Mouse (Mus musculus): ENCODE data around the gene Ccdc124. TPM values are rescaled to one million over a fixed set of nuclear protein-coding genes. Genes with fewer than 3 reads are reported as not detected.
A peak's percentile ranks its signal among the peaks of the same experiment; 100 is the strongest.

Gene Ccdc124
- polyA plus RNA-seq (2016; fragmentation: Nextera tagmentation; extraction: Ambion mirVana), result 81.8 and 87.0 TPM in 2 replicates

DNA sequence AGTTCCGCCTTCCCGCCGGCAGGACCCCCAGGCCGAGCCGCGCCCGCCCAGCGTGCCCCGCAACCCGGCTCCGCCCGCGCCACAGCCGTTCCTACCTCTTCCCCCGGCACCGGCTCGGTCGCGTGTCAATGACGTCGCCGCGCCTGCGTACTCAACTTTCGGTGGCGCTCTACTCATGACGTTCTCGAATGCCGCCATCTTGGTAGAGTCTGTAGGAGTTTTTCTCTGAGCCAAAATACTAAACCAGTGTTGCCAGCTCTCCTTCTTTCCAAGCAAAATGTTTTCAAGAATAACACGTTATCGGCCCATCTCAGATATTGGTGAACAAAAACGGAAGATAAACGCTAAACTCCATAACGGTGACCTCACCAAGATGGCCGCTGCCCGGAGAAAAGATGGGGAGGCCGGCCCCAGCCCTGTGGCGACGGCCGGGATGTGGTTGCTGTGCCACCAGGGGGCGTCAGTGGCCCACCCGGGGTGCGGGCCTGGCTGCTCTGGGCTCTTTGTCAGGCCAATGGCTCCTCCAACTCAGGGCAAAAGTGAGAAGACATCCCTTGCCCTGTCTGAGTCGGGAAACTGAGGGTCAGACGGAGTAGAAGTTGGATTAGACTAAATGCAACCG is at the start of gene Ccdc124:
Gene Ccdc124 (minus strand): TSS at position 572 of the 622 bp plus-strand sequence.
- peak; percentile 90 for ATAC-seq (ENCODE audit: insufficient number of reproducible peaks, low FRiP score)

DNA sequence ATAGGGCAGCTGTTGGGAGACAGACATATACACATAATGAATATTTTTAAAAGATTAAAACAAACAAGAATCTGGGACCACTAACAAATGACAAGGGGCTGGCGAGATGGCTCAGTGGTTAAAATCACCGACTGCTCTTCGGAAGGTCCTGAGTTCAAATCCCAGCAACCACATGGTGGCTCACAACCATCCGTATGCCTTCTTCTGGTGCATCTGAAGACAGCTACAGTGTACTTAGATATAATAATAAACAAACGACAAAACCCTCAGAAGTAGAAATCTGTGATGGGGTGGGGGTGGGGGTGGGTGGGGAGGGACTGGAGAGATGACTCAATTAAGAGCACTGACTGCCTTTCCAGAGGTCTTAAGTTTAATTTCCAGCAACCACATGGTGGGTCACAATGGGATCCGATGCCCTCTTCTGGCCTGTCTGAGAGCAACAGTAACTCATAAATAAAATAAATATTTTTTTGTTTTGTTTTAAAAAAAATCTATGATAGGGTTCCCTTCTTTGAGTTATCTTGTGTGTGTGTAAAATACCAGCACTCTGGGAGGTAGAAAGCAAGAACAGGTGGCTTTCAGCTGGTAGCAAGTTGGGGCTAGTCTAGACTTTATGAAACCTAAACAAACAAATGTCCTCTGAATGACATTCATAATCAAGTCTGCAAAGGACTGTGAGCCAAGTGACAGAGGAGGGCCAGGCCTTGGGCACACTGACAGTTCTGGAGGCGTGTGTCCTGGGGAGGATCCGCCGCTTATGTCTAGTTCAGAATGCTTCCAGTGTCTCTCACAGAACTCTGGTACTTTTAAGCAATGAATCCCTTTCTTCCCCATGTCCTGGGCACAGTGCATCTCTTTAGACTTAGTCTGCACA is 46.6 kb upstream of the Ccdc124 start:
- WGBS, result 83% methylated on average over 9 of the region's 9 CpGs
- no peak overlapping the region for H3K27ac ChIP-seq (ENCODE audit: poor library complexity, severe bottlenecking)

More for the DNA sequence above, at the start of gene Ccdc124:
- Histone ChIP-seq H3K27ac (ENCODE audit: poor library complexity, severe bottlenecking) (peak within 1 kb of the TSS; percentile 49), H3K36me3 (peaks cover 1% of the 10 kb centered on the region; the same call in 1 of the 2 replicates), H3K4me2 (peak within 1 kb of the TSS; percentile 87), H3K9ac (peak within 1 kb of the TSS; percentile 84), H3K27me3 (replicated peaks) (0 out of 2 replicates have a peak, but pooled peaks cover 6% of the 10 kb centered on the region), H3K9me3 (replicated peaks) (no peaks in the 10 kb centered on the region), H3K4me1 (replicated peaks) (peaks cover 35% of the 10 kb centered on the region), H3K4me3 (peak within 1 kb of the TSS; percentile 83)
- 2% methylated on average over 45 of the region's 46 CpGs for WGBS

DNA sequence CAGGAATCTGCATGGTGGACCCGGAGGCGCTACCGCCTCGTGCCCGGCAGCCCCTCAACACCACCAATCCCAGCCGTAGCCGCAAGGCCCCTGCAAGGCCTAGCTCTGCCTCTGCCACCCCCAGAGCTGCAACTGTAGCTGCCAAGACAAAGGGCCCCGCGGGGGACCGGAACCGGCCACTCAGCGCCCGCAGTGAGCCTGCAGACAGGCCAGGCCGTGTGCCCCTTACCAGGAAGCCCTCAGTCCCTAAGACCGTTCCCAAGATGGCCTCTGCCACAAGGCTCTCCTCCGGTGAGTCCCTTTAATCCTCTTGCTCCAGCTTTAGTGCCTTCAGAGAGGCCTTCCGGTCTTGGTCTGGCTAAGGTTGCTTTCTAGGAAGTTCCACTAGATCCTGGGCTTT is 41.0 kb upstream of the Ccdc124 start:
- no peak for ATAC-seq (ENCODE audit: insufficient number of reproducible peaks, low FRiP score)
- WGBS, result 91% methylated on average over 17 of the region's 17 CpGs

More for the DNA sequence above, 46.6 kb upstream of the Ccdc124 start:
- Histone ChIP-seq H3K4me3 (no peak overlapping the region), H3K36me3 (peaks cover 52% of the 10 kb centered on the region), H3K27me3 (replicated peaks) (no peaks in the 10 kb centered on the region), H3K9ac (no peak overlapping the region), H3K4me2 (no peak overlapping the region), H3K9me3 (replicated peaks) (no peaks in the 10 kb centered on the region), H3K4me1 (replicated peaks) (0 out of 2 replicates have a peak, but pooled peaks cover 3% of the 10 kb centered on the region)
- no peak for ATAC-seq (ENCODE audit: insufficient number of reproducible peaks, low FRiP score)

DNA sequence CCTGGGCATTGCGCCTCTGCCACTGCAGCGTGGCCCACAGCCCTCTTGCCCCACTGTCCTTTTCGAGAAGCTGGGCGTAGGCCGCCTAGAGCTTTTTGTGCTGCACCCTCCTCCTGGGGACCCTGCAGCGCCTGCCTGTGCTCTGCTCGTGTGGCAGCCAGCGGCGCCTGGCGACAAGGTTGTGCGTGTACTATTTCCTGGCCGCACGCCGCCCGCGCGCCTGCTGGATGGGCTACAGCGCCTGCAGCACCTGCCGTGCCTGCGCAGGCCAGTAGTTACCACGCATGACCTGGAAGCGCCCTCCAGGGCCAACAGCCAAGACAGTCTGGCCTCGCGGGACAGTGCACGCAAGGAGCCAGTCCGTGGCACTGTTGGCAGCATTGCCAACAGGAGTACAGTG is 39.8 kb upstream of the Ccdc124 start:
- H3K27me3 ChIP-seq (replicated peaks), result no peaks in the 10 kb centered on the region
- WGBS, result 93% methylated on average over 26 of the region's 26 CpGs
- H3K4me2 ChIP-seq, result no peak overlapping the region
- H3K4me3 ChIP-seq, result no peak overlapping the region
- H3K9ac ChIP-seq, result no peak overlapping the region
- no peaks in the 10 kb centered on the region for H3K9me3 ChIP-seq (replicated peaks)
- peaks cover 85% of the 10 kb centered on the region for H3K36me3 ChIP-seq
- no peaks in the 10 kb centered on the region for H3K4me1 ChIP-seq (replicated peaks)
- H3K27ac ChIP-seq (ENCODE audit: poor library complexity, severe bottlenecking), result no peak overlapping the region
- no peak for ATAC-seq (ENCODE audit: insufficient number of reproducible peaks, low FRiP score)

More for the DNA sequence above, 41.0 kb upstream of the Ccdc124 start:
- no peak overlapping the region for H3K4me3 ChIP-seq
- H3K27ac ChIP-seq (ENCODE audit: poor library complexity, severe bottlenecking), result no peak overlapping the region
- no peak overlapping the region for H3K4me2 ChIP-seq
- no peaks in the 10 kb centered on the region for H3K9me3 ChIP-seq (replicated peaks)
- no peaks in the 10 kb centered on the region for H3K4me1 ChIP-seq (replicated peaks)
- H3K9ac ChIP-seq, result no peak overlapping the region
- H3K36me3 ChIP-seq, result peaks cover 92% of the 10 kb centered on the region
- H3K27me3 ChIP-seq (replicated peaks), result no peaks in the 10 kb centered on the region

DNA sequence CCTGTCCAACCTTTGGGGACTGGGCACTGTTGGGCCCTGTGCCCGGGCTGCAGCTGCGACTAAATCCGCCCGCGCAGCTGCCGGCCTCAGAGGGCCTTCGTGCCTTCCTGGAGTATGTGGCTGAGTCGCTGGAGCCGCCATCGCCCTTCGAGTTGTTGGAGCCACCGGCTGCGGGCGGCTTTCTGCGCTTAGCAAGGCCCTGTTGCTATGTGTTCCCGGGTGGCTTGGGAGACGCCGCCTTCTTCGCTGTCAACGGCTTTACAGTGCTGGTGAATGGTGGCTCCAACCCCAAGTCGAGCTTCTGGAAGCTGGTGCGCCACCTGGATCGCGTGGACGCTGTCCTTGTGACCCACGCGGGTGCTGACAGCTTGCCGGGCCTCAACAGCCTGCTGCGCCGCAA is 39.2 kb upstream of the Ccdc124 start:
- H3K27ac ChIP-seq (ENCODE audit: poor library complexity, severe bottlenecking), result no peak overlapping the region
- no peak for ATAC-seq (ENCODE audit: insufficient number of reproducible peaks, low FRiP score)
- no peak overlapping the region for H3K9ac ChIP-seq
- H3K4me1 ChIP-seq (replicated peaks), result peaks cover 1% of the 10 kb centered on the region
- no peak overlapping the region for H3K4me3 ChIP-seq
- no peaks in the 10 kb centered on the region for H3K27me3 ChIP-seq (replicated peaks)
- H3K36me3 ChIP-seq, result peaks cover 80% of the 10 kb centered on the region
- H3K4me2 ChIP-seq, result no peak overlapping the region
- H3K9me3 ChIP-seq (replicated peaks), result no peaks in the 10 kb centered on the region
- WGBS, result 89% methylated on average over 30 of the region's 30 CpGs

DNA sequence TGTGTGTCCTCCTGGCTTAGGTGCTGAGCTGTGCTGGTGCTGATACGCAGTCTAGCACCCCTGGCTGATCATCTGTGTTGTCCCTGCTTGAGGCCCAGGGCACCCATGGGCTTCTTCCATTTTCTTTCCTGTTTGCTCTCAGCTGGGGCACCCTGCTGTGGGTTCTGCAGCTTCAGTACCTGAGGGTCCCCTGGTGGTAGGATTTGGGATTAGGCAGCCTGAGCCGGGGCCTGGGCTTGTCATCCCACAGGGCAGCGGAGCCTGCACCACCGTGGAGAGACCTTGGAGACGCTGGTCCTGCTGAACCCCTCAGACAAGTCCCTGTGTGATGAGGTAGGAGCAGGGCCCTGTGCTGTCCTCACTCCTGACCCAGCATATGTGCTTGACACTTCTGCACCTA is 37.9 kb upstream of the Ccdc124 start:
- Histone ChIP-seq H3K9me3 (replicated peaks) (no peaks in the 10 kb centered on the region), H3K4me1 (replicated peaks) (peaks cover 14% of the 10 kb centered on the region), H3K27ac (ENCODE audit: poor library complexity, severe bottlenecking) (no peak overlapping the region), H3K4me3 (no peak overlapping the region), H3K4me2 (no peak overlapping the region), H3K36me3 (peaks cover 66% of the 10 kb centered on the region), H3K27me3 (replicated peaks) (no peaks in the 10 kb centered on the region), H3K9ac (no peak overlapping the region)
- 77% methylated on average over 5 of the region's 5 CpGs for WGBS
- ATAC-seq (ENCODE audit: insufficient number of reproducible peaks, low FRiP score), result no peak

DNA sequence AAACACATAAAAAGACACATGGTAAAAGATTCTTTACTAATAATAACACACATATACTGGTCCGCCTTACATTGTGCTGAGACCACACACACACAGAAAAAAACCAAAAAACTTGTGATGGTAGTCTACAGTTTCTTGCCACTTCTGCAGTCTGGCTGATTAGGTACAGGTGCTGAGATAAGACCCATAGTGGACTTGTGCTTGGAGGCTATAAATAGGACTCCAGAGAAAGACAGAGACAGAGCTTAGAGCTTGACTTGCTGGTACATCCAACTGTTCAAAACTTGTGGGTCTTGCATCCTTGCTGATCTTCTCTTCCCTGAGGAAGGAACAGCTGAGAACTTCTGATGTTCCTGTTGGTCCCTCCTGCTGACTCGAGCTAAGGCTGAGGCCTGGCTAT is 33.8 kb upstream of the Ccdc124 start:
- ATAC-seq (ENCODE audit: insufficient number of reproducible peaks, low FRiP score), result no peak
- peak overlapping the region; percentile 35; the same call in 1 of the 2 replicates for H3K4me2 ChIP-seq
- peaks cover 22% of the 10 kb centered on the region for H3K4me1 ChIP-seq (replicated peaks)
- peak overlapping the region; percentile 51; the same call in 1 of the 2 replicates for H3K9ac ChIP-seq
- peaks cover 25% of the 10 kb centered on the region for H3K36me3 ChIP-seq
- H3K27ac ChIP-seq (ENCODE audit: poor library complexity, severe bottlenecking), result no peak overlapping the region
- no peak overlapping the region for H3K4me3 ChIP-seq
- no peaks in the 10 kb centered on the region for H3K9me3 ChIP-seq (replicated peaks)
- WGBS, result 76% methylated on average over 2 of the region's 2 CpGs
- peaks cover 16% of the 10 kb centered on the region for H3K27me3 ChIP-seq (replicated peaks)

DNA sequence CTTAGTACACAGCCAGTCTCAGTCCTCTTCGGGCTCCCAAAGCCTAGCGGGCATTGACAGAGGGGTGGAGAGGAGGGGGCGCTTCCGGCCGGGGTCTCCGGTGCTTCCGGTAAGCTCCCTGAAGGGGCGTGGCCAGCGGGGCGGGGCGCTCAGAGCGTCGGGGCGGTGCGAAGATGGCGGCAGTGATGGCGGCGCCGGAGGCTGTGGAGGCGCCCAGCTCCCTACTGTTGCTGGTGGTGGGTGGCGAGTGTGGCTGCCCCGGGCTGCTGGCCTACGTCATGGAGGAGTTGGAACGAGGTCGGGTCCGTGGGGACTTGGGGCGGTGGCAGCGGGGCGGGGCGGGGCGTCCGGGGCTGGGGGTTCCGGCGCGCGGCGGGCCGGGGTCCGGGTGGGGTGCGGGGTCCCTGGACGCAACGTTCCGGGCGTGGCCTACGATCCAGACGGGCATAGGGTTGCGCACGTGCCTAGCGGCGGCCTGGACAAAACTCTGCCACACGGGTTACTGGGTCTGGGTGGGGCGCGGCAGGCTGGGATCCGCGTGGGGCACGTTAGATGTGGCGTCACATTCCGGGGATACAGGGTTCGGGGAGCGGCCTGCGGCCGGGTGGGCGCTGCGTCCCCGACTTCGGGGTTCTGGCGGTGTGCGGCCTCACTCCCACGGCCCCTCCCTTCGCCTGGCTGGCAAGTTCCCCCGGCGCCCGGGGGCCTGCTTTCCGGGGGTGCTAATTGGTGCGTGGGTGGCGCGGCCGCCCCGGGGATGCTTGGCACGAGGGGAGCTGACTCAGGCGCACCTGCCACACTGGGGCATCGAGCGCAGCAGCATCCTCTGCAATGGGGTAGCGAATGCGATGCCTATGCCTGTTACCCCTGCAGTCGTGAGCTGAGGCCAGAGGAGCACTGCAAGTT is 32.3 kb upstream of the Ccdc124 start, which contains the start of gene Map1s:
Gene Map1s (plus strand): TSS at position 102 of the 906 bp plus-strand sequence.
- WGBS, result under 1% methylated on average over 70 of the region's 86 CpGs
- peak within 1 kb of the TSS; percentile 90 for H3K27ac ChIP-seq (ENCODE audit: poor library complexity, severe bottlenecking)
- peak within 1 kb of the TSS; percentile 90 for H3K9ac ChIP-seq
- peaks cover 22% of the 10 kb centered on the region for H3K4me1 ChIP-seq (replicated peaks)
- H3K4me3 ChIP-seq, result peak within 1 kb of the TSS; percentile 88
- peaks cover 20% of the 10 kb centered on the region for H3K27me3 ChIP-seq (replicated peaks)
- H3K36me3 ChIP-seq, result peaks cover 11% of the 10 kb centered on the region
- peak within 1 kb of the TSS; percentile 86 for H3K4me2 ChIP-seq
- peak; percentile 87 for ATAC-seq (ENCODE audit: insufficient number of reproducible peaks, low FRiP score)
- H3K9me3 ChIP-seq (replicated peaks), result no peaks in the 10 kb centered on the region

DNA sequence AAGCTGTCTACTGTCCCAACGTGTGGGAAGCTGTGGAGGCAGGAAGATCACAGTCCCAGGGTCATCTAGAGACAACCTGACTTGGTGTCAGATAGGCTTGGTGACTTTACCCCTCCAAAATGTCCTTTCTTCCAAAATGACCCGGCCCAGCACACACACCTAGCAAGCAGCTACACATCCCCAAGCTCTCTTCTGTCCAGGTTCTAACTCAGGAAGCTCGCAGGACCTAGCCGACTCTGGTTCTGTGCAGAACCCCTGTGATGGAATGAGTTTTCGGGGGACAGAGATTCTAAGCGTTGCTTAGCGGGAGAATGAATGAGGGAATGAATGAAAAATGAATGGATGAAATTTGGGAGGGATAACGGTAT is 31.7 kb upstream of the Ccdc124 start:
- WGBS, result 18% methylated on average over 8 of the region's 8 CpGs
- Histone ChIP-seq H3K4me1 (replicated peaks) (peaks cover 22% of the 10 kb centered on the region), H3K9ac (peak overlapping the region; percentile 90), H3K27ac (ENCODE audit: poor library complexity, severe bottlenecking) (peak overlapping the region; percentile 90; the same call in 1 of the 2 replicates), H3K27me3 (replicated peaks) (peaks cover 20% of the 10 kb centered on the region), H3K9me3 (replicated peaks) (no peaks in the 10 kb centered on the region), H3K4me2 (peak overlapping the region; percentile 86), H3K4me3 (peak overlapping the region; percentile 88), H3K36me3 (peaks cover 5% of the 10 kb centered on the region; the same call in 1 of the 2 replicates)
- no peak for ATAC-seq (ENCODE audit: insufficient number of reproducible peaks, low FRiP score)

DNA sequence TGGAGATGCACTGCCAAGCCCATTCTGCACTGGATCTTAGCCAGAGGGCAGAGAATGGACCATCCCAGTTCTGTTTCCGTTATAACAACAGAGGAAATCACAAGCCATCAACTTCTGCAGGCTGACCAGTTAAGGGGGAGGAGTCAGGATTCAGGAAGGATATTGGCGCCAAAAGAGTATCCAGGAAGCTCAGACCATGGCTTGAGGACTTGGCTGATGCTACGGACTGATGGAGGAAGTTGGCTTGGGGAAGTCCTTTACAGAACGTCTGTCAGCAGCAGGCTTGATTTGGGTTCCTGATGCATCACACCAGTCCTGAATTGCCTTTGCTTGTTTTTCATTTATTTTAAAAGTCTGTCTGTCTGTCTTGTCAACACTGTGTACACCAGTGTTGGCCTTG is 30.8 kb upstream of the Ccdc124 start:
- peaks cover 4% of the 10 kb centered on the region; the same call in 1 of the 2 replicates for H3K36me3 ChIP-seq
- H3K9ac ChIP-seq, result no peak overlapping the region
- H3K27me3 ChIP-seq (replicated peaks), result peaks cover 20% of the 10 kb centered on the region
- H3K4me3 ChIP-seq, result no peak overlapping the region
- H3K27ac ChIP-seq (ENCODE audit: poor library complexity, severe bottlenecking), result no peak overlapping the region
- no peak for ATAC-seq (ENCODE audit: insufficient number of reproducible peaks, low FRiP score)
- peaks cover 22% of the 10 kb centered on the region for H3K4me1 ChIP-seq (replicated peaks)
- no peak overlapping the region for H3K4me2 ChIP-seq
- WGBS, result 55% methylated on average over 4 of the region's 4 CpGs
- H3K9me3 ChIP-seq (replicated peaks), result no peaks in the 10 kb centered on the region

All from heart, embryonic 12.5 days (tissue).